Mouse (Mus musculus): ENCODE data around the gene Poc5. TPM values are rescaled to one million over a fixed set of nuclear protein-coding genes. Genes with fewer than 3 reads are reported as not detected.

Poc5 gene
- total and polyA plus RNA-seq, 3 experiments: 17.2 to 31.0 (median 21.6) TPM

GRCm38 (mm10) chr13:96432376-96432811 is 44.3 kb downstream of the Poc5 start:
- in situ Hi-C loops (cut with MboI; ENCODE audit: low pct_ligation_motif_present, low pct_unique_long_range_greater_than_20kb, low sequenced_read_pairs): loop anchor here (5.0 kb wide), 1 partner anchor 160 kb away; no protein-coding TSS in a partner anchor

DNA sequence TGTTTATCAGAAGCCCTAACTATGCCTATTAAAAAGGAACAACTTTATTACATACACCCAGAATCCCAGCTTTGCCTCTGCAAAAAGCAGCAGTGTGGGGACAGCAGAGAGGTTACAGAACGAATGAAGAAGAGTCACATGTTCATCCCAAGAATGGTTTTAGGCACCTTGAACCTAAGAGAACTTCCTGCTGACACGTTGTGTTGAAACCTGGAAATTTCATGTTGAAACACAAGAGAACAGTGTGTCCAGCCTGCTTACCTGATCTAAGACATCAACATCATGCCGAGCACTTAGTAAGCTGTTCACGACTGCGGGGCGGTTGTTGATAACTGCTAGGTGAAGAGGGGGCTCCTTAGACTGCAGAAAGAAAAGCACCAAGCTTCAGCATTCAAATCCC is 44.9 kb downstream of the Poc5 start:
- H3K4me2 ChIP-seq (ENCODE audit: insufficient read depth, low read depth, poor library complexity, severe bottlenecking): no peak overlapping the region
- H3K36me3 ChIP-seq (replicated peaks in 1 of 2; ENCODE audit: control insufficient read depth in 1 of 2, insufficient read depth in 1 of 2, low read length in 1 of 2): no peaks in the 10 kb centered on the region
- no peak for TF ChIP-seq JUN (IDR thresholded peaks at IDR 0.05; ENCODE audit: insufficient read depth, low read depth, low read length)
- TF ChIP-seq ELF1 (IDR thresholded peaks at IDR 0.05; ENCODE audit: low read depth, low read length): no peak
- TF ChIP-seq UBTF (IDR thresholded peaks at IDR 0.05; ENCODE audit: low read depth, low read length): no peak
- TF ChIP-seq CHD2 (IDR thresholded peaks at IDR 0.05; ENCODE audit: low read length): no peak
- TF ChIP-seq CTCF (conservative IDR thresholded peaks at IDR 0.05 in 1 of 2, IDR thresholded peaks at IDR 0.05 in 1 of 2; ENCODE audit: low read depth in 2 of 2, low read length in 2 of 2): no peak
- no peak for TF ChIP-seq NRF1 (IDR thresholded peaks at IDR 0.05; ENCODE audit: low read depth, low read length)
- DNase-seq (ENCODE audit: extremely low read depth): no peak
- H3K79me2 ChIP-seq (replicated peaks; ENCODE audit: control insufficient read depth, extremely low read depth, insufficient read depth, poor library complexity, severe bottlenecking): no peaks in the 10 kb centered on the region
- H3K27me3 ChIP-seq (replicated peaks): no peaks in the 10 kb centered on the region
- H3K4me1 ChIP-seq (ENCODE audit: control insufficient read depth in 1 of 2, insufficient read depth in 2 of 2): peaks cover 0 to 16% of the 10 kb centered on the region in 2 experiments; a peak in 3 of 4 replicates
- dilution Hi-C loops (cut with MboI; ENCODE audit: extremely low pct_ligation_motif_present, extremely low pct_unique_long_range_greater_than_20kb, low sequenced_read_pairs) (no loop called here), in situ Hi-C loops (cut with MboI; ENCODE audit: low pct_ligation_motif_present, low pct_unique_long_range_greater_than_20kb, low sequenced_read_pairs) (loop anchor here (5.0 kb wide), 1 partner anchor 159 kb away; no protein-coding TSS in a partner anchor)
- no peak overlapping the region for H3K4me3 ChIP-seq (replicated peaks in 1 of 3; ENCODE audit: low read depth in 2 of 3, low read length in 2 of 3, poor library complexity in 1 of 3)
- no peak overlapping the region for H3K9ac ChIP-seq (ENCODE audit: insufficient read depth, low read depth)
- no peaks in the 10 kb centered on the region for H3K9me3 ChIP-seq (replicated peaks; ENCODE audit: low read length)
- no peak overlapping the region for H3K27ac ChIP-seq (ENCODE audit: insufficient read depth, low read depth)

More at GRCm38 (mm10) chr13:96432376-96432811, 44.3 kb downstream of the Poc5 start:
- Histone ChIP-seq H3K27ac (ENCODE audit: insufficient read depth, low read depth) (no peak overlapping the region), H3K4me1 (ENCODE audit: control insufficient read depth in 1 of 2, insufficient read depth in 2 of 2) (peaks cover 4 to 16% of the 10 kb centered on the region in 2 experiments), H3K4me3 (replicated peaks in 1 of 3; ENCODE audit: low read depth in 2 of 3, low read length in 2 of 3, poor library complexity in 1 of 3) (no peak overlapping the region), H3K36me3 (replicated peaks in 1 of 2; ENCODE audit: control insufficient read depth in 1 of 2, insufficient read depth in 1 of 2, low read length in 1 of 2) (no peaks in the 10 kb centered on the region), H3K9me3 (replicated peaks; ENCODE audit: low read length) (no peaks in the 10 kb centered on the region), H3K27me3 (replicated peaks) (no peaks in the 10 kb centered on the region), H3K9ac (ENCODE audit: insufficient read depth, low read depth) (no peak overlapping the region), H3K4me2 (ENCODE audit: insufficient read depth, low read depth, poor library complexity, severe bottlenecking) (no peak overlapping the region), H3K79me2 (replicated peaks; ENCODE audit: control insufficient read depth, extremely low read depth, insufficient read depth, poor library complexity, severe bottlenecking) (no peaks in the 10 kb centered on the region)
- TF ChIP-seq GABPA (IDR thresholded peaks at IDR 0.05; ENCODE audit: insufficient replicate concordance, low read depth, low read length) (no peak), HCFC1 (IDR thresholded peaks at IDR 0.05; ENCODE audit: low read depth, low read length) (no peak), TCF12 (IDR thresholded peaks at IDR 0.05; ENCODE audit: low read depth, low read length) (no peak), BHLHE40 (IDR thresholded peaks at IDR 0.05; ENCODE audit: low read depth, low read length) (no peak)
- no peak for DNase-seq (ENCODE audit: extremely low read depth)
- dilution Hi-C loops (cut with MboI; ENCODE audit: extremely low pct_ligation_motif_present, extremely low pct_unique_long_range_greater_than_20kb, low sequenced_read_pairs): no loop called here

DNA sequence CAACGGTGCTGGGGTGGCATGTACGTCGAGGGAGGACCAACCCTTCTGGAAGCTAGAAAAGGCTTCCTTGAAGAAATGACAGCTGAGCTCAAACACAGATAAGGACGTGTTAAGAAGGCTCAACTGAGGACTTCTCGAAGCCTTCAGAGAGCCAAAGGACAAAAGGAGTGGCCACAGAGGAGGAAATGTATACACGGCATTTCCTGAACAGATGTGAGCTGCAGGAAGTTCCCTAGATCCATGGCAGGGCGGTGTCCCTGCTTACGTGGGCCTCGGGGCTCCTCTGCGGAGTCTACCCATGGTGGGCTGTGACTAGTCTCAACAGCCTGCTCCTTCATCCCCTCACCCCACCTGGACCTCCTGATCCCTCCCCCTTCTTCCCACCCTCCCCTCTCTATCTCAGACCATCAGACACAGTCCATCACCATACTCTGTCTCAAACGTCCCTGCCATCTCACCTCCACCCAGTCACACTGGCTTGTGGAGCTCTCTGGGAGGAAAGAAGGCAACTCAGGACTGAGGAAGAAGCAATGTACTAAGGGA is 45.6 kb downstream of the Poc5 start:
- TF ChIP-seq ZMIZ1 (IDR thresholded peaks at IDR 0.05; ENCODE audit: low read depth, low read length) (no peak), PAX5 (IDR thresholded peaks at IDR 0.05; ENCODE audit: low read length) (no peak), TCF12 (IDR thresholded peaks at IDR 0.05; ENCODE audit: low read depth, low read length) (no peak), MAZ (IDR thresholded peaks at IDR 0.05; ENCODE audit: low read depth, low read length) (no peak)
- Histone ChIP-seq H3K4me1 (ENCODE audit: control insufficient read depth in 1 of 2, insufficient read depth in 2 of 2) (peaks cover 0 to 16% of the 10 kb centered on the region in 2 experiments; a peak in 3 of 4 replicates), H3K9me3 (replicated peaks; ENCODE audit: low read length) (no peaks in the 10 kb centered on the region), H3K4me3 (replicated peaks in 1 of 3; ENCODE audit: low read depth in 2 of 3, low read length in 2 of 3, poor library complexity in 1 of 3) (no peak overlapping the region), H3K9ac (ENCODE audit: insufficient read depth, low read depth) (no peak overlapping the region), H3K36me3 (replicated peaks in 1 of 2; ENCODE audit: control insufficient read depth in 1 of 2, insufficient read depth in 1 of 2, low read length in 1 of 2) (no peaks in the 10 kb centered on the region), H3K4me2 (ENCODE audit: insufficient read depth, low read depth, poor library complexity, severe bottlenecking) (no peak overlapping the region), H3K27me3 (replicated peaks) (no peaks in the 10 kb centered on the region), H3K27ac (ENCODE audit: insufficient read depth, low read depth) (no peak overlapping the region), H3K79me2 (replicated peaks; ENCODE audit: control insufficient read depth, extremely low read depth, insufficient read depth, poor library complexity, severe bottlenecking) (no peaks in the 10 kb centered on the region)
- no peak for DNase-seq (ENCODE audit: extremely low read depth)
- dilution Hi-C loops (cut with MboI; ENCODE audit: extremely low pct_ligation_motif_present, extremely low pct_unique_long_range_greater_than_20kb, low sequenced_read_pairs) (no loop called here), in situ Hi-C loops (cut with MboI; ENCODE audit: low pct_ligation_motif_present, low pct_unique_long_range_greater_than_20kb, low sequenced_read_pairs) (loop anchor here (5.0 kb wide), 1 partner anchor 159 kb away; no protein-coding TSS in a partner anchor)
